Mouse (Mus musculus) left cerebral cortex, adult 9 months (tissue): ENCODE measurements around the gene Ces5a.
A peak's percentile ranks its signal among the peaks of the same experiment; 100 is the strongest.
"Not testable (repeated sequence)": the region's sequence is repeated elsewhere in the genome, so short reads cannot be mapped to it uniquely, and the experiment has no call there.

Experiments used
- DNase-seq, 2 experiments: peaks; one replicate each; pipeline ENCODE4 v3.0.0; 2022; ENCODE audit warnings: low spot score in 2 of 2

The Ces5a gene

GRCm38 (mm10) chr8:93535730-93536129 is at the start of gene Ces5a:
TSS of gene Ces5a (minus strand) at chr8:93535830.
- no peak for DNase-seq

DNA sequence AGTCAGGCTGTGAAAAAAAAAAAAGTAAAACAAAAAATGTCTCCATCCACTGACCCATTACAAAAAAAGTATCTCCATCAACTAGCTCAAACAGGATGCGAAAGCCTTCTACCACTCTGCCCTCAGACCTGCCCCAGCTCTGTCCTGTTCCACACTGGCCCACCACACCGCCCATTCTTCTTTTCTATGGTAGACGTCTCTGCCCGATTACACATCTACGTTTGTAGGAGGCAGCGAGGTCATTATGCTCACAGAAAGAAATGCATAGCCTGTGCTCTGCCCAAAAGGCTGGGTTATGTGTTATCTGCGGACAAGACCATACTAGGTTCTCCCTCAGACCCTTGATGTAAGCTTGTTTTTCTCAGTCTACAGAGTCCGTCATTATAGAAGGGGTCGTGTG is 37.2 kb upstream of the Ces5a start:
- DNase-seq = no peak

DNA sequence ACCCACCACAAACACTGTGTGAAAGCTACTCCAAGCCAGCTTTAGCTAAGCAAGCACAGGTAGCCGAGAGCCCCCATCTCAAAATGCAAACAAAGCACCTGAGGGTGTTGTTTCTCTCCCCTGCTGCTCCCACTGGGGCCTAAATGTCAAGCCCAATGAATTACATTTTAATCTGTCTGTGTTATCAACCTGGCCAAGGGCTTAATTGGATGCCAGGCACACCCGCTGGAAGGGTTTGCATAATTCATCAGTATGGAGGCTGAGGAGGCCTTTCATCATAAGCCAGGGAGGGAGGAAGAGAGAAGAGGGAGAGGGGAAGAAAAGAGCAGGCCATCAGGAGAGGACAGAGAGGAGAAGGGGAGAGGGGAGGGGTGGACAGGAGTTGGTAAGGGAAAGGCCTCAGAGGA is 36.5 kb upstream of the Ces5a start:
- DNase-seq = no peak

- peak; percentile 71 to 76 for DNase-seq
Measured at GRCm38 (mm10) chr8:93571369-93571985, 35.8 kb upstream of the Ces5a start.

DNA sequence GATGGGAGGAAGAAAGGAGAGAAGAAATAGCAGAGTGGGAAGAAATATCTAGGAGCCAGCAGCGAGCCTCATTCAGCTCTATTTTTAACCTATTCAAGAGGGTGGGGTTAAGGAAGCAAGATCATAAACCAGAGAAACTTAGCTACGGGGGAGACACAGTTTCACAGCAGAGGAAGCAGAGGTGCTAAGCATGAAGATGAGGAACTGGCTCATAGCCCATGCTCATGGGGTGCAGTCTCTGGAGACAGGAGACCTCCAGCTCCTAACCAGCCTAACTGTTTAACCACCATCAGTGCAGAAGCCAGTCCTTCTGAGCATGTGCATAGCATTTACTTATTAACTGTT is 34.5 kb upstream of the Ces5a start:
- peak; percentile 60 to 61 for DNase-seq

DNA sequence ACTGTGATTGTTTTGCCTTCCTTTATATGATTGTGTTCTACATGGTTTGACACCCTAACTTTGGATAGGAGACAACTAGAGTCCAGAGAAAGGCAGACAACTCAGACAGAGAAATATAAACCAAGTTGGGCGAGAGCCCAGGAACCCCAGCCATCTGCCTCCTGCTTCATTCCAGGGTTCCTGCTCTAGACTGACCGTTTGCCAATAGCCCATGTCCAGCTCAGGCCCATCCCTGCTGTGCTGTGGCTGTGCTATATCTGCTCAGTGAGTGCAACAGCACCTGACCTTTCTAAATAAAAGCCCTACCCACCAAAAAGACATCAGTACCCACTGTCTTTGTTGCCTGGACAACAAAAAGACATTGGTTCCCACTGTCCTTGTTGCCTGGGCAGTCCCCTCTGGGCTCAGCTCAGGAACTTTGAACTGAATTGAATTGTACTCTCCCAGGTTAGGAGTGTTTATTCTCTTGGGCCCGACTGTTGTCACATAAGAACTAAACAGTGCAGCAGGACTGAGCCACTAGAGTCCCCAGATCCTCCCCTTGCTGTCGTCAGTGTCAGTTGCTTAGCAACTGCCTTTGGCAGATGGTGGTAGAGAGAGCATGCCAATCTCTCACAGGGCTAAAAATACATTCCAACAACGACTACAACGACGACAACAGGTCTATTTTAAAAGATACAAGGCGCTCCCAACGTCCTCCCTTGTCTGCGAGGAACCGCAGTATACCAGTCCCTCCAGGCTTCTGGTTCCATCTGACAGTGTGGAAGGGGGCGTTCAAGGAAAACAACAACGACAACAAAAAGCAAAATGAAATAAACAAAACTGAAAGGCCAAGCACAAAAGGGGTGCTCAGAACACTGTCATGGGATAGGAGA is 33.9 kb upstream of the Ces5a start:
- DNase-seq = peak; percentile 66 to 88

GRCm38 (mm10) chr8:93568666-93569065 is 33.0 kb upstream of the Ces5a start:
- no peak for DNase-seq

DNA sequence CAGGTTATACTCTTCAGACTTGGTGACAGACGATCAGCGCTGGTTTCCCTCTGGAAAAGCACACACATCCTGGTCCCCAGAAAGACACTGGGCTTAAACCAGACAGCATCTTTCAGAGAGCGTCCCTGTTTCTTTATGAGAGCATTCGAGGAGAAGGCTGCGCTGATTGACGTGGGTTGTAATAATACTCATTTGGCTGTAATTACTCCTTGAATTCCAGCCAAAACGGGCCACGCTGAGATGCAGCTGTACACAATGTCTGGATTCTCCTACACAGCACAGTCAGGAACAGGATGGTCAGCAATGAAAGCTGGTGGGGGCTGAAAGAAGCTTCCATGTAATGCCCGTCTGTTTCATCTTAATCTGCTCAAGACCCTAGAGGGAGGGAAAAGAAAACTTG is 31.5 kb upstream of the Ces5a start:
- no peak for DNase-seq

GRCm38 (mm10) chr8:93564634-93565033 is 29.0 kb upstream of the Ces5a start:
- DNase-seq = no peak

GRCm38 (mm10) chr8:93563551-93563950 is 27.9 kb upstream of the Ces5a start:
- DNase-seq = no peak

GRCm38 (mm10) chr8:93562557-93563210 is 27.1 kb upstream of the Ces5a start:
- DNase-seq = no peak

- DNase-seq = peak in 1 of 2 experiments; percentile 51
Measured at GRCm38 (mm10) chr8:93561271-93561670, 25.6 kb upstream of the Ces5a start.

DNA sequence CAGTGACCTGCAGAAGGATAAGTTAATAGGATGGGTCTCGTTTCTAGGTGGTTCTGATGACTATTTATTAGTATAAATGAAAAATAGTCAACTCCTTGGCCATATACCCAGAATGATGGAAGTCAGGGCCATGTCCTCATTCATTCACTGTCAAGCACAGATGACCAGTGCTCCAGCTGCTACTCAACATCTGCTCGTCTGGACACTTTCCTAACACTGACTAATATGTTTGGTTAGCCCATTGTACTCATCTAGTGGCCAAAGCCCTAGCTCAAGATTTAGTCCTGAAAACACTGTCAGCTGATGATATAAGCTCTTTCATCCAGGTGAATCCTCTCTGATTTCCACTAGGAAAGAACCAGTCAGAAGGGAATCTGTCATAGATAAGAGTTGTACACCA is 24.1 kb upstream of the Ces5a start:
- DNase-seq = no peak

- DNase-seq = no peak
Measured at GRCm38 (mm10) chr8:93502634-93503033, 33.0 kb downstream of the Ces5a start.

DNA sequence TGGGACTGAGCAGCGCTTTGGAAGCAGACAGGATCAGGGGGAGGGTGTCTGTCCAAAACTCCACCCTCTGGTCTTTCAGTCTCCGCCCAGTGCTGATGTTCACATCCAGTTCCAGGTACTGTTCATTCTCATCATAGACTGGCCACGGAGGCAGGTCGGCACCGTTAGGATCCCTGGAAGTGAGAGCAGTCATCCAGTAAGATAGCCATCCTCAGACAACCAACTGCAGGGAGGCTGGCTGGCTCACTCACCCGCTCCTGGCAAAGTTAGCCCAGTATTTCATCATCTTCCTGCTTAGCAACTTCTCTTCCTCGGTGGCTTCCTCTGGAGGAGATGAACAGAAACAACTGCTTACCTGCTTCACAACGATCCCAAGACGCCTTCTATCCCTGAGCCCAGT is 36.2 kb downstream of the Ces5a start:
- no peak for DNase-seq

DNA sequence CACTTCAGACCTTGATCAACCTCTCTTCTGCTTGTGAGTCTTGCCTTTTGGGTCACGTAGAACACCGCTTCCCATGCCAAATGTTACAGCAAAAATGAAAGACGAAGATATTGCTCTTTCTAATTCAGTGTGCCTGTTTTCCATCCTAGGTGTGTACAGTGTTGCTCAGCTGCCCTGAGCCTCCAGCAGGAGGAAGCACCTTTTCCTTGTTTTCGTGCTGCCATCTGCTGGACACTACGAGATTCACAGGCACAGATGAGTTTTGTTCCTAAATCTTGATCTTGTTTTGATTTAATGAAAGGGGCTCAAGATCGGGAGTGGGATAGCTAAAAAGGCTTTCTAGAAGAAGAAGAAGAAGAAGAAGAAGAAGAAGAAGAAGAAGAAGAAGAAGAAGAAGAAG is 40.3 kb downstream of the Ces5a start:
- DNase-seq = peak in 1 of 2 experiments; percentile 75

- DNase-seq = no peak
Measured at GRCm38 (mm10) chr8:93488743-93489142, 46.9 kb downstream of the Ces5a start.

- DNase-seq = no peak
Measured at GRCm38 (mm10) chr8:93478211-93478610, 57.4 kb downstream of the Ces5a start.

DNA sequence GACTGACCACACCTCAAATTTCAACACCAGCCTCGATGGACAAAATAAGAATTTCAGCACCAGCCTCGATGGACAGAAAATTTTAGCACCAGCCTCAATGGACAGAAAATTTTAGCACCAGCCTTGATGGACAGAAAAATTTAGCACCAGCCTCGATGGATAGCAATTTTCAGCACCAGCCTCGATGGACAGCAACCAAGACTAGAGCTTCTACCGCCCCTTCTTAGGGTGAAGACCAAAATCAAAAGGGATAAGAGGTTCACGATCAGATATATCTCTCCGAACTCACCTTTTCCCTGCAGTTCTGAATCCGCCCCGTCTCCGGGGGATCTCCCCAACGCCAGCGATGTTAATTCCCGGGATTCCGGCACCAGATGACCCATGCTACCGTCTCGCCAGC is 65.9 kb downstream of the Ces5a start:
- not testable (repeated sequence) for DNase-seq

DNA sequence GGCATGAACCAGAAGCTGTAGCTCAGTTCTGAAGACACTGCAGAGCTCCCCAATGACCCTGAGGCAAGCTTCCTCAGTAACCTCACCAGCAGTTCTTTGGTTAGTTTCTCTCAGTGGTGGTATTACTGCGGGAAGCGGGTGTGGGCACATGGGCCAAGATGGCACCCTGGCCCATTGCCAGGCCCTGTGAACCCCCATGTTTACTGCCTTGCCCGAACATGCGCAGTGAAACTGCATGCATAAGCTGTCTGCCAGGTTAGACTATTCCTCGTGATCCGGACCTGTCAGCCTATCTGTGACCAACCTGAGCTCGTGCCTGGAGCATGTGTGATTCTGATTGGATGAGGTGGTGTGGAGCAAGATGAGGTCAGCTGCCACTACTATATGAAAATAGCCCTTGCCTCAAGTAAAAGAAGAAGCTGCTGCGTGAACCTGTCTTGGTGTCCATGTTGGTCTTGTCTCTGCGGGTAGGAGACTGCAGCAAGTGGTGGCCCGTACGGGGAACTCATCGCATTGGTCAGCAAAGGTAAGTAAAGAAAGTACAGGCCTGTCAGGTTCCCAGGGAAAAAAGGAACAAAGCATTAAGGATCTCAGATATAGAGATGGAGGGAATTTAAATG is 81.3 kb downstream of the Ces5a start:
- no peak for DNase-seq
